Mouse (Mus musculus): ENCODE measurements around the gene 5430419D17Rik.

5430419D17Rik gene

DNA sequence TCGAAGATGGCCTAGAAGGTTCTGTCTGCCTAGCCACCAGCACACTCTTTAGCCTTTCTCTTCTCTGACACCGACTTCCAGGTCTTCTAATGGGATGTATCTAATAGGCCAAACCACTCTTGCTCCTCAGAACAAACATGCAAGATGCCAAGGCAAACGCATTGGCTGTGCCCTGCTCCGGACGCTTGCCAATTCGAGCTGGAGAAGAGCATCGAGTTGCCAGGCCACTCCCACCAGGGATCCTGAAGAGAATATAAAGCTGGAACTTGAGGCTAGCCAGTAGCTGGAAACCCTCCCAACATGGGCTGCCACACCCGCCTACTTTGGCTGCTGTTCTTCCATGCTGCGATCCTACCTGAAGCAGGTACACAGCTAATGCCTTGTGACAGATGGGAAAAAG is at the start of gene 5430419D17Rik:
TSS of gene 5430419D17Rik (plus strand) at position 282 of the 400 bp plus-strand sequence.
- DNase-seq (ENCODE audit: low spot score) = no peak

DNA sequence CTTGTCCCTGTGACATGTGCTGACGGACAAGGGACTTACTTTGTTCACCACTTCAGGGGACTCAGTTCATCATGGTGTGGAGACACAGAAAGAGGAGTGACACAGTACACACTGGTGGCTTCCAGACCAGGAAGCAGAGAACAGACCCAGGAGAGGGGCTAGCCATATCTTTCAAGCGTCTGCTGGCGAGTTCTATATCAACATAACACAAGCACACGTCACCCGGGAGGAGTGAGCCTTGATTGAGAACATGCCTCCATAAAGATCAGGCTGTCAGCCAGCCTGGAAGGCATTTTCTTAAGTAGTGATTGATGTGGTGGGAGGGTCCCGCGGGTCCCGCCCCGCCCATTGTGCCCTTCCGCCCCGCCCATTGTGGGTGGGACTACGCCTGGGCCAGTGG is 44.2 kb upstream of the 5430419D17Rik start:
- DNase-seq (ENCODE audit: low spot score) = no peak

DNA sequence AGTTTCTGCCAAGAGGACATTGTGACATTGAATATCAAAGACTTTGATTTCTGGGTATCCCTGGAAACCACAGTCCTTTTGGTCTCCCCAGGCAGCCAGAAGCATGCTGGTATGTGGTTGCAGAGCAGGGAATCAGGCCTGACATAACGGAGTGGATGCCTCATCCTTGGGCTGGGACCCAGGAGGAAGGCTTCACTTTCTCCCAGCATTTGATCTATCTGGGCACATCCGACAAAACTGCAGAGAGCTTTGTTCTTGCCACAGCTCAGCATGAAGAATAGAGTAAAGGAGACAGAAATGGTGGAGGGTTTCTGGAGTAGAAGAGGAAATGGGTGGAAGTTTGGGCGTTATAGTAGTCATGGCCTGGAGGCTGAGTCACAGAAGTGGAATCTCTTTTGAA is 41.0 kb upstream of the 5430419D17Rik start:
- DNase-seq (ENCODE audit: low spot score) = no peak

DNA sequence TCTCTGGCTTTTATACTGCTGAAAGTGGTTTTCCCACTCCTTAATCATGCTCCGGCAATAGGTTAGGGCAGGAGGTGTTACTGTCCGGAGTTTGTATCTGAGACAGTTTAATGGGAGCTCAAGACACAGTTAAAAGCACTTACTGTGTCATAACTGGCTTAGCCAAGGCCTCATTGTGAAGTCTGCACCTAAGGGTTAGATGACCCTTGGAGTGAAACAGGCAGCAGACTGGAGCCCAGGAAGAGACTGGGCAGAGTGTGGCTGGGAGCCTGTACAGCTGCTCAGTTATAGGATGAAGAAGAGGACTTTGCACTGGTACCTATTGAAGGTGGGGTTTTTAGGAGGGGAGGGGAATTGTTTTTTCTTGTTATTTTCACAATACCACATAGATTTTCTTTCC is 28.0 kb upstream of the 5430419D17Rik start, which contains the start of gene 4933402N03Rik:
TSS of gene 4933402N03Rik (minus strand) at position 101 of the 400 bp plus-strand sequence.
- DNase-seq (ENCODE audit: low spot score) = no peak

DNA sequence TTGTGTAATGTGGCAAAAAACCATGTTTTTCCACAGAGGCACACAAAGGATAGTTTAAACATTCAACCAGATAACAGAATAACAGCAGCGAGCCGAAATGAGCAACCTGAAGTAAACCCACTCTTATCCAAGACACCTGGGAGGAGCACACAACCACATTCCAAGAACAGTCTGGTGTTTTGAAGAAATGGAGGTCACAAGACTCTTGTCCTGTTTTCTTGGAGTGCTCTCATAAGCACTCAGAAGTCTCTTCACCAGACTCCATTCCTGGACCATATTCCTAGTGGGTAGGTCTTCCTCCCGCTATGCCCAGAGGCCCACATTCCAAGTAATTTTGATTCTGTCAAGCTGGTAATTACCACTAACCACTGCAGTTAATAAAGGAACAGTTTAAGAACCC is 24.0 kb upstream of the 5430419D17Rik start:
- no peak for DNase-seq (ENCODE audit: low spot score)

DNA sequence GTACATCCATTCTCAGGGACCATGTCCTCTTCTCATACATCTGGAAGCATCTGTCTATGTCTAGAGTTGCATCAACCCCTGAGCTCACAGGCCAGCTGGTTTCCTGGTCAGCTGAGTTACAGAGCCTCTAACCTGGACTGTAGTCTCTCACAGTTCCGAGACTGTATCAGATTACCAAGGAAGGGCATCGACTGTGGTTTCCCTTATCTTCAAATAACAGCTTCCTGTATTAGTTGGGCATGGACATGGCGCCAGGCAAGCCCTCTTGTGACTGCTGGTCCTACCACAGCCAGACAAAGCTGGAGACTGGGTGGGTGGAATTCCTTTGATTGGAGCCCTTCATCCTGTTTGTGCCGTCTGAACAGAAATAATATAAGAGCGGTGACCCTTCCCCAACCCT is 21.2 kb upstream of the 5430419D17Rik start:
- DNase-seq (ENCODE audit: low spot score) = no peak

GRCm38 (mm10) chr7:131162251-131162650 is 12.0 kb upstream of the 5430419D17Rik start:
- DNase-seq (ENCODE audit: low spot score) = no peak

DNA sequence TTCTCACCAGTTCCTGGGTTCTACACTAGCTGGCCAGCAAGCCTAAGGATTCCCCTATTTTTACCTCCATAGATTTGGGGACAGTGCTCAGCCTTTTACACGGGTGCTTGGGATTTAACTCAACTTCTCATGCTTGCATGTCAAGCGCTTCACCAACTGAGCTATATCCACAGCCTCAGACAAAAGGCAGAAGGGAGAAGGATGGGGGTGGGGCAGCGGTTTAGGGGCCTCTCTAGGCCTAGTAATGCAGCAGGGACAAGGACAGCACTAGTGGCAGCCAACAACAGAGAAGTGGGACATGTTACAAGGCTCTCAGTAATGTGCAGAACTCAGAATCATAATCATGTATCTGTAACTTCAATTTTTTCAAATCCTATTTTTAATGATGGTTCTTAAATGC is 6.4 kb upstream of the 5430419D17Rik start:
- no peak for DNase-seq (ENCODE audit: low spot score)

DNA sequence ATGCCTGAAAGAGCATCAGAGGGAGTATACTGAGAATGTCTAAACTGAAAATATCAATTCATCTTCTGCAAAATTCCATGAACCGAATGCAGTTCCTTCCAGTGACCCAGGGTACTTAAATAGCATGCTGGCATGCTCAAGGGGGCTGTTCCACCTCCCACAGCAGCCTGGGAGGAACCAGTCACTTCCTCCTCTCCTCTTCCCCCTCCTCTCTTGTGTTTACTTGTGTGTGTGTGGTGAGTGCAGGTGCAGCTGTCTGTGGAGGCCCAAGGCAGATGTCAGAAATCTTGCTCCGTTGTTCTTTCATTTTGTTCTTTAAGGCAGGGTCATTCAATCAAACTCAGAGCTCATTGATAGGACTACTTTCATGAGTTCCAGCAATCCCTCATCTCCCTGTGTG is 5.1 kb upstream of the 5430419D17Rik start:
- DNase-seq (ENCODE audit: low spot score) = no peak

DNA sequence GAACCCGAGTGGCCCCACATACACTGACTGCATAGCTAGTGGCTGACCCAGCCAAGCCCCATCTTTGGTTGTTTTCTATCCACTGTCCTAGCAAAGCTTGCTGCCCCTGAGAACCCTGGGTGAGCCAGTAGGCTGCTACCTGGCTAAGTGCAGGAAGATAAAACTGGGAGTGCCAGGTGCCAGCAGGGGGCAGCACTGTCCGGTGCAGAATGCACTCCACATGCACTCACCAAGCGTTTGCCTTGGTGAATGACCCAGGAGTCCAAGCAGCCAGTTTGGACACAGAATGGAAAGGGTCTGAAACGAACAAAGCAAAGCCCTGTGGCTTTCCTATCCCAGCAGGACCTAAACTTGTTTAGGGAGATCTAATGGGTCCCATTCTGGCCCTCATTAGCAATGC is 8.5 kb downstream of the 5430419D17Rik start:
- no peak for DNase-seq (ENCODE audit: low spot score)

DNA sequence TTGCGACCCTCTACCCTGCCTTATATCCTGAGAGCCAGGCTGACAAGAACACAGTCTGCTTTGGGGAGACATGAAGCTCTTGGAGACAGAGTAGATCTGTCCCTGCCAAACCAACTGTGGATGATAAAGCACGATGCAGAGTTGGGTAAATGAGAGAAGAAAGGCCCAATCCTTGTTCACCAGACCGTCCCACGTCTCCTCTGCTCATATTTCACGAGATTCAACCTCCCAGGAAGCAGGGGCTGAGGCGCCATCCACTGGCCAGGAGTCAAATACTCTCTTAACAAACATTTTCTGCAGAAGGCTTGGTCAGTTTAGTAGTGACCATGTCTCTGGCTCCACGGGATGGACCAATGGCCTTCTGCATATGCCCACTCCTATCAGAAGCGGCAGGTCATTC is 10.1 kb downstream of the 5430419D17Rik start:
- no peak for DNase-seq (ENCODE audit: low spot score)

GRCm38 (mm10) chr7:131187047-131187446 is 12.8 kb downstream of the 5430419D17Rik start:
- no peak for DNase-seq (ENCODE audit: low spot score)

GRCm38 (mm10) chr7:131187996-131188395 is 13.8 kb downstream of the 5430419D17Rik start:
- DNase-seq (ENCODE audit: low spot score) = no peak

GRCm38 (mm10) chr7:131223086-131223485 is 48.9 kb downstream of the 5430419D17Rik start:
- no peak for DNase-seq (ENCODE audit: low spot score)

DNA sequence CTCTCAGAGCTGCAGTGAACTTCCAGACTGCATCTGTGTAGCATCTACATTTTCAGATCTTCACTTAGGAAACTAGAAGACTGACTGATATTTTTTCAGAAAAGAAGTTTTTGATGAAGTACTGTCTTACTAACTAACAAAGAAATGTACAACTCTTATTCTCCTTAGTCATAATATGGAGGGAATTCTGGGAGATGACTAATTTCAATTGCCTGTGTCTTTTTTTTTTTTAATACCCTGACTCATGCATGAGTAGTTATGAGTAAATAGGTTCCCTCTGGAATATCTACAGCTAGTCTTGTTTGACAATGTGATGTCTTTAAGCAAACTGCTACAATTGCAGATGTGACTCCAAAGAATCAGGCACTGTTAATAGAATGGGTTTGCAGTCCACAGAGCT is 61.9 kb downstream of the 5430419D17Rik start:
- DNase-seq (ENCODE audit: low spot score) = no peak

DNA sequence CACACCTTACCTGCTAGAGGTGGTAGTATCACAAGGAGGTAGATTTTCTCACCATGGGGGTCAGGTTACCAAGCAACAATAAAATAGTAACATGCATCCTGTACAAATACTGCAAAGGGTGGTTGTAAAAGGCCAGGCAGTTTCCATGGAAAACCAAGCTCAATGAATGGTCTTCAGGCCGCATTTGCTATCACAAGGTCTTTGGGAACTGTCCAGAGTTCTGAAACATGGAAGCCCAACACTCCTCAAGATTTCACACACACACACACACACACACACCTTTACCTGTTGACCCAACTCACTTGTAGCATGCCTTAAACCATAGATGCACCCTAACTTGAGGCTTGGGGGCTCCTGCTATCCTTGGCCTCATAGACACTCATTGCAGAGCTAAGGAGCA is 70.8 kb downstream of the 5430419D17Rik start:
- peak; percentile 6 for DNase-seq (ENCODE audit: low spot score)

DNA sequence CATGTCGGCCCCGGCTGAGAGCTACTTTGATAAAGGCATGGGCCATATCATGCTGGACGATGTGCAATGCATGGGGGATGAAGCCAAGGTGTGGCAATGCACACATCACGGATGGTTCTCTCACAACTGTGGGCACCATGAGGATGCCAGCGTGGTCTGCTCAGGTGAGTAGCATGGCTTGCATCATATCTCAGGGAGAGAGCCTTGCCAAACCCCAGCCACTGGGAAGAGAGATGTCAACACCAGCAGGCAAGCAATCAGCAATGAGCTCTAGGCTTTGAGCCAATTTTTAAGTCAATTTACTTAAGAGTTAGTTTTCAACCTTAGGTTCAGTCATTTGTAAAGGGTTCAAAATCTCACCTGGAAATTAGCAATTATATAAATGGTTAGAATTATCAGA is 82.6 kb downstream of the 5430419D17Rik start:
- no peak for DNase-seq (ENCODE audit: low spot score)

DNA sequence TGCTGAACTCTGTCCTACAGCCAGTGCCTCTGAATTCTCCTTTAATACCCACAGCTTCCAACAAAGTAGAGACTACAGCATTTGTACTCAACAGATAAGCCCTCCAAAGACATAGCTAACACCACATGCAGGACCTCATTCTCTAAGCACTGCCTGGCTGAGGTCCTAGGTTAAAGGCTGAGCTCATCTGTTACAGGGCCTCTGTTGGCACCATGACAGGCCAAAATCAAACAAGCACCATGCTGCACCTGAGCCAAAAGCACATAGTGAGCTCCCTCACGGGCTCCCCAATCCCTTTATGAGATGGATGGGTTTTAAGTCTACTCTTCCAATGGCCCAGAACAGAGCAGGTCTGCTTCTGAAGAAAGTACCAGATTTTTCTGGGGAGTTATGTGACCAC is 83.1 kb downstream of the 5430419D17Rik start:
- DNase-seq (ENCODE audit: low spot score) = no peak

DNA sequence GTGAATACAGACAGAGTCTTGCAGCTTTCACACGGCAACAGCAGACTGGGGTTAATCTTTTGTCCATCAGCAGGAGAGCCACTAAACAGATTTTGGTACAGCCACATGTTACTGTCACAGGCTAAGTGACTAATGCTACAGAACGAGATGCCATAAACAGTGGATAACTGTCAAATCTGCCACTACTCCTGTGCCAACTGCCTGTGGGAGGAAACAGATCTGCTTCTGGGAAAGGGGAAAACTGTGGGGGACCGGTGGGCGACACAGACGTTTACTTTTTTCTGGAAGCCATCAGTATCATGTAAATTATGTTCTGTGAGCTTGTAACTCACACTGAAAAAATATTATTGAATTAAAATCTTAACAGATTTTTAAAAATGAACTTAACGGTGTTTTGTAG is 86.7 kb downstream of the 5430419D17Rik start:
- DNase-seq (ENCODE audit: low spot score) = no peak

- DNase-seq (ENCODE audit: low spot score) = no peak
Observed at GRCm38 (mm10) chr7:131264251-131264650, 90.0 kb downstream of the 5430419D17Rik start.

DNA sequence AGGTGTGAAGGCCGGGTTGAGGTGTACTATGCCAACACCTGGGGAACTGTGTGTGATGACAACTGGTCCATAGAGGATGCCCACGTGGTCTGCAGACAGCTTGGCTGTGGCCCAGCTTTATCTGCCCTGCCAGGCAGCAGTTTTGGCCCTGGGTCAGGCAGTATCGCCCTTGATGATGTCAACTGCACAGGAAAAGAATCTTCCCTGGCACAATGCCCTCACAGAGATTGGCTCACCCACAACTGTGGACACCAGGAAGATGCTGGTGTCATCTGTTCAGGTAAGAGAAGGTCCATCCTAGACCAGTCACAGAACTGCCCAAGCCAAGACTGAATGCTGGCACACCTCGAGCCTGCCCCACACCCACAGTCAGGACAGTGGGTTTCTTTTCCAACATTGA is 91.6 kb downstream of the 5430419D17Rik start:
- DNase-seq (ENCODE audit: low spot score) = no peak

DNA sequence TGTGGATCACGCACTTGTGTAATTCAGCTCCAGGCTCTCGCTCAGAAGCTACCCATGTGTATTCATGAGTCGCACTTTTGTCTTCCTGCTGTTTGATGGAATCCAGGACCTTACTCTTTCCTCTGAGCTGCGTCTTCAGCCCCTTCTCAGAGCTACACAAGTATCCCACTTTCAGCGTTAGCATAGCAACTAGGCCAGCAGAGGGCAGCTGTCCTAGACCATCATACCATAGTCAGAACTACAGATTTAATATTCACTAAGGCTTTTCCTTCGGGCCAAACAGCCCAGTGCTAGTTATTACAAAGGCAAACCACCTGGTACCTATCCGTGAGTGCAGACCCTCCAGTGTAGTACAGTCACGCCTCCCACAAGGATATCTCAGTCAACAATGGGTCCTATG is 122.9 kb downstream of the 5430419D17Rik start:
- no peak for DNase-seq (ENCODE audit: low spot score)

DNA sequence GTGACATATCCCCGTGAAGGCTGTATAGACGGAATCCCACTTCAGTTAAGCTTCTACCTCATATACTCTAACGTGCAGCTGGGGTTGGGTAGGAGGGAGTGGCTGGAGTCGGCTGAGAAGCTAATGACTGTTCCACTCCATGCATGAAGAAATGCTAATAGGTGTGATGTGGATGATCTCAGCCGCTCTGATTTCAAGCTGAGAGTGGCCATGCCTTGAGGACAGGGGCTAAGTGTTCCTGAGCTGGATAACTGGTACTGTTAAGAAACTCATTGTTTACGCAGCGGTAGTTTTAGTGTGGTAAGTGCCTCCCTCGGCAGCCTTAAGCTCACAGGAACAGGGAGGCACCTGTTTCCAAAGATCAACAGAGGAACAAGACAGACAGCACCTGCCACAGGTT is 129.1 kb downstream of the 5430419D17Rik start:
- no peak for DNase-seq (ENCODE audit: low spot score)

DNA sequence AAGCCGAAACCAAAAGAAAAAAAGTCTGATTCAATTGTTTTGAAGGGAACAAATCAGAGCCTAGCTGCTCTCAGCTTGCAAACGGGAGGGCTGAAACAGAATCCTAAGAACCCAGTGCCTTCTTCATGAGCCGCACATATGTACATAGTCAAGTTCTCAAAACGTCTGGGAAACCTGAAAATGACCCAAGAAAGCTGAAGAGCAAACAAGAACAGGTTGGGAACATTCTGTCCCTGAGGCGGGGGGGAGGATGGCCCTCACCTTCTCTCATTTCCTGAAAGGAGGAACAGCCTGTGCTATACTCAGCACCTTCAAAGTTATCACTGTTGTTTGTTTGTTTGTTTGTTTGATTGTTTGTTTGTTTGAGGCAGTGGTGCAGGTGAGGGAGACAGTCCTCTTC is 132.5 kb downstream of the 5430419D17Rik start:
- DNase-seq (ENCODE audit: low spot score) = no peak

DNA sequence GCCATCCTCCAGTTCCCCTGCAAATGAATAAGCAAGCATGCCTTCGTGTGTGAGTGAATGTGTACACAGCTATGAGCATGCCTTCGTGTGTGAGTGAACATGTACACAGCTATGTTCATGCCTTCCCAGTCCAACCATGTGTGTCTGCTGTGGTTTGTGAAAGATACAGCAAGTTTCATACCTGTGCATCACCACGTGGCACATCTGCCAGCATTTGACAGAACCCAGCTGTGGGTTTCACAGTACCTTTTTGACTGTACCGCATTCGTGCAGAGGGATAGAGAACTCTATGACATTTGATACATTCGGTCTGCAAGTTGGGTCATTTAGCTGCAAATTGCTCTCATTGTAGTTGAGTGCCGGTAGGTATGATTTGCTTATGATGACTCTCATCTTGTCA is 140.3 kb downstream of the 5430419D17Rik start:
- DNase-seq (ENCODE audit: low spot score) = no peak
